Mouse (Mus musculus): ENCODE measurements at regions not wholly inside any gene's neighbourhood (a gene's known extent, or its start where the extent isn't known, plus 50 kb on each side); places are given as distances from the start of the nearest gene placed in this dataset.

DNA sequence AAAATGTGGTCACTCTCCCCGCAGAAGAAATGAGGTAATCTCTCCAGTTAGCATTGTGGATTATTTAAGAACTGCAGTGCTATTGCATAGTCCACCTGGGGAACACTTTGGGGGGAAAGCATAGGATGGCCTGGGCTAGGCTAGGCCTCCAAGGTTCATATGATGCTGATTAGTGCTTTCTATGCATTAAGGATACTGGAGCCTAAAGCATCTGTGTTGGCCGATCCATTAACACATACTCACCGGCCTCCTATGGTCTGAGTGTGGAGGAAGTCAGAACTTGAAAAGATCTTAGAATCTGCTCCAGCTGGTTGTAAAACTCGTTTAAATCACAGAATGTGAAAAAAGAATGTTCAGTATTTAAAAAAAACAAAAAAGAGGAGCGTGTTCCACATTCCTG lies 196.1 kb upstream of the Rasgrp1 start:
- TF ChIP-seq POLR2A (IDR thresholded peaks at IDR 0.05; ENCODE audit: extremely low read depth, insufficient read depth, low read length) = no peak
- TF ChIP-seq CTCF (IDR thresholded peaks at IDR 0.05; ENCODE audit: extremely low read depth, insufficient read depth, low read length) = no peak
